Mouse (Mus musculus) cerebral cortex, adult 2 months (tissue): ENCODE data around the gene Capn8.

Source experiments
- WGBS: fragments of 180-500 bp; shearing (Covaris S2); methylation state at CpG from one replicate; pipeline ENCODE4 v1.1.7; 2018; 5-methylcytosine and 5-hydroxymethylcytosine counted together

Capn8 gene

GRCm38 (mm10) chr1:182678151-182678550, 113.3 kb downstream of the Capn8 start:
- 95% methylated on average over 17 of the region's 17 CpGs for WGBS

GRCm38 (mm10) chr1:182679169-182679568, 114.4 kb downstream of the Capn8 start:
- WGBS = 62% methylated on average over 3 of the region's 3 CpGs

- 68% methylated on average over 7 of the region's 7 CpGs for WGBS
These were observed 114.8 kb downstream of the Capn8 start for GRCm38 (mm10) chr1:182679582-182679981.
